Mouse (Mus musculus): ENCODE measurements around the gene Tdp1. TPM values are rescaled to one million over a fixed set of nuclear protein-coding genes. Genes with fewer than 3 reads are reported as not detected.

Tdp1 gene
- 15.6 TPM for polyA plus RNA-seq (2015; fragmentation: Illumina TruSeq; extraction: RNeasy Lipid Tissue Mini Kit (QIAGEN cat#74804); ENCODE audit: insufficient read depth, low replicate concordance)

GRCm38 (mm10) chr12:99884269-99885261, at the start of gene Tdp1, which contains the start of gene Efcab11:
TSS of gene Tdp1 (plus strand) at chr12:99884517.
TSS of gene Efcab11 (minus strand) at chr12:99884439.

GRCm38 (mm10) chr12:99964301-99965202, 80.2 kb downstream of the Tdp1 start, which contains the start of gene Kcnk13:
TSS of gene Kcnk13 (plus strand) at chr12:99964499.

Other genes with a start within 250 kb of the Tdp1 start
- 1.2 TPM for gene Efcab11, start 78 bp upstream of the Tdp1 start, polyA plus RNA-seq (2015; fragmentation: Illumina TruSeq; extraction: RNeasy Lipid Tissue Mini Kit (QIAGEN cat#74804); ENCODE audit: insufficient read depth, low replicate concordance)
- gene Kcnk13, start 80.0 kb downstream of the Tdp1 start, polyA plus RNA-seq (2015; fragmentation: Illumina TruSeq; extraction: RNeasy Lipid Tissue Mini Kit (QIAGEN cat#74804); ENCODE audit: insufficient read depth, low replicate concordance) = 3.4 TPM
- gene Psmc1, start 225.6 kb downstream of the Tdp1 start, polyA plus RNA-seq (2015; fragmentation: Illumina TruSeq; extraction: RNeasy Lipid Tissue Mini Kit (QIAGEN cat#74804); ENCODE audit: insufficient read depth, low replicate concordance) = 159 TPM

Measured in spleen, adult 10 weeks (tissue).